Mouse (Mus musculus) ES-Bruce4 (cell line): ENCODE measurements around the gene Wdr37. TPM values are rescaled to one million over a fixed set of nuclear protein-coding genes. Genes with fewer than 3 reads are reported as not detected.

Experiments used
- H3K27ac ChIP-seq: 2 replicates; pipeline ENCODE4 v1.5.1; 2012; ENCODE audit warnings: low read length, inconsistent platforms; ENCODE audit not compliant: insufficient read depth
- H3K27me3 ChIP-seq: 2 replicates; pipeline ENCODE4 v1.6.1; 2012; ENCODE audit warnings: mild to moderate bottlenecking, low read length, inconsistent platforms; ENCODE audit not compliant: control insufficient read depth, poor library complexity, insufficient read depth, severe bottlenecking
- H3K36me3 ChIP-seq: 2 replicates; pipeline ENCODE4 v1.6.1; 2012; ENCODE audit warnings: inconsistent platforms, mild to moderate bottlenecking, low read length, moderate library complexity; ENCODE audit not compliant: control insufficient read depth, poor library complexity, insufficient read depth, severe bottlenecking
- H3K4me1 ChIP-seq: one replicate; pipeline ENCODE4 v1.8.1; 2011; ENCODE audit warnings: low read length; ENCODE audit not compliant: control insufficient read depth, insufficient read depth
- H3K4me3 ChIP-seq: 2 replicates; pipeline ENCODE4 v1.5.1; 2011; ENCODE audit warnings: low read depth, mild to moderate bottlenecking, low read length
- H3K9ac ChIP-seq: 2 replicates; pipeline ENCODE4 v1.6.1; 2012; ENCODE audit warnings: low read depth, mild to moderate bottlenecking, inconsistent platforms; ENCODE audit not compliant: poor library complexity, severe bottlenecking
- H3K9me3 ChIP-seq: replicated peaks from 2 replicates; pipeline ENCODE4 v1.6.1; 2012; ENCODE audit warnings: mild to moderate bottlenecking, low read length, inconsistent platforms; ENCODE audit not compliant: control insufficient read depth, poor library complexity, insufficient read depth, severe bottlenecking
- CTCF ChIP-seq: IDR thresholded peaks from one replicate; pipeline ENCODE4 v1.8.1; 2011; ENCODE audit warnings: low read depth, low read length
- EP300 ChIP-seq: IDR thresholded peaks from 2 replicates; pipeline ENCODE4 v1.6.1; 2011; ENCODE audit warnings: low read depth, low read length; ENCODE audit not compliant: insufficient read depth
- POLR2A ChIP-seq: IDR thresholded peaks from one replicate; pipeline ENCODE4 v1.8.1; 2011; ENCODE audit warnings: low read length; ENCODE audit not compliant: insufficient read depth
- polyA plus RNA-seq: library from polyadenylated mRNA; stranded (reverse); fragments of >200 nt; gene quantifications from 2 replicates; pipeline ENCODE4 v1.2.4, GENCODE M21; 2011; ENCODE audit warnings: low read depth; ENCODE audit not compliant: missing spikeins, insufficient read depth, insufficient read length

Wdr37 gene
- polyA plus RNA-seq, 1 experiment = 30.2 TPM

DNA sequence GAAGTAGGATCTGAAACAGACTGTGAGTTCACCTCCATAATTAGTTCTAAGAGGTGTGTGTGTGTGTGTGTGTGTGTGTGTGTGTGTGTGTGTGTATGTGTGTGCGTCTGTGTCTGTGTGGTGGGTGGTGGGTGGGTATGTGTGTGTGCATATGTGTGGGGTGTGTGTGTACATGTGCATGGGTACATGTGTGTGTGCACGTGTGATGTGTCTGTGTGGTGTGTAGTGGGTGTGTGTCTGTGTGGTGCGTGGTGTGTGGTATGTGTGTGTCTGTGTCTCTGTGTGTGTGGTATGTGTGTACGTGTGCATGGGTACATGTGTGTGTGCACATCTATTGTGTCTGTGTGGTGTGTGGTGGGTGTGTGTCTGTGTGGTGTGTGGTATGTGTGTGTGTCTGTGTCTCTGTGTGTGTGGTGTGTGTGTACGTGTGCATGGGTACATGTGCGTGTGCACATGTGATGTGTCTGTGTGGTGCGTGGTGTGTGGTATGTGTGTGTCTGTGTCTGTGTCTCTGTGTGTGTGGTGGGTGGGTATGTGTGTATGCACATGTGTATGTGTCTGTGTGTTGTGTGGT, 102.0 kb downstream of the Wdr37 start:
- Histone ChIP-seq H3K9me3 (peaks cover 16% of the 10 kb centered on the region), H3K27ac (no peak overlapping the region), H3K4me1 (no peaks in the 10 kb centered on the region), H3K36me3 (no peaks in the 10 kb centered on the region), H3K9ac (no peak overlapping the region), H3K4me3 (no peak overlapping the region), H3K27me3 (no peaks in the 10 kb centered on the region)
- TF ChIP-seq POLR2A (no peak), EP300 (no peak), CTCF (no peak)

DNA sequence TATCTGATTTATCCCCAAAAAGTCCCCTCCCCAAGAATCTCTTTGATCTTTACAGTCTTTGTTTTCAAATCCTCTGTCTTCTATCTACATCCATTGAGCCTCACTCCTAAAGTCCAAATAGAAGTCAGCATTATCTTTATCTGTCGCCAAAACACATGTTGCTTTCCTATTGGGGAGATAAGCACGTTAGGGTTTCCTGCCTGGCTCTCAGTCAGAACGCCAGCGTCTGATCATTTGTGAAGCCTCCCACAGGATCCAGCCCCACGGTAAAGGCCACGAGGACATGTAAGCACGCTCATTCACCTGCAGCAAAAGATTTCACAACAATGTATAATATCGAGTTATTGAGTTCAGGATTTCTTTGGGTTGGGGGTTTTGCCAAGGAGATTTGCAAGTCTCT, 110.8 kb downstream of the Wdr37 start:
- no peak for TF ChIP-seq CTCF
- no peak for TF ChIP-seq POLR2A
- no peak for TF ChIP-seq EP300
- H3K9me3 ChIP-seq = peaks cover 8% of the 10 kb centered on the region
- no peaks in the 10 kb centered on the region; the same call in 1 of the 2 replicates for H3K27me3 ChIP-seq
- no peaks in the 10 kb centered on the region for H3K36me3 ChIP-seq
- no peak overlapping the region for H3K9ac ChIP-seq
- no peaks in the 10 kb centered on the region for H3K4me1 ChIP-seq
- no peak overlapping the region for H3K4me3 ChIP-seq
- H3K27ac ChIP-seq = peak overlapping the region; percentile 68

Other genes with a start within 250 kb of the Wdr37 start
- gene Idi1, start 13.6 kb upstream of the Wdr37 start, polyA plus RNA-seq = 181 and 202 TPM in 2 replicates
- gene Gm9745, start 76.3 kb upstream of the Wdr37 start, polyA plus RNA-seq = not detected in 2 replicates
- not detected in 2 replicates for gene Idi2, start 81.0 kb upstream of the Wdr37 start, polyA plus RNA-seq
- 157 and 172 TPM in 2 replicates for gene Gtpbp4, start 124.2 kb upstream of the Wdr37 start, polyA plus RNA-seq
- gene Larp4b, start 222.0 kb upstream of the Wdr37 start, polyA plus RNA-seq = 104 and 108 TPM in 2 replicates